Mouse (Mus musculus): Measurements from ENCODE around the gene Trim26. TPM values are rescaled to one million over a fixed set of nuclear protein-coding genes. Genes with fewer than 3 reads are reported as not detected.
A peak's percentile ranks its signal among the peaks of the same experiment; 100 is the strongest.

Trim26 gene
- polyA plus RNA-seq, 1 experiment from 2014 or later, result 27.4 TPM

- 72% methylated on average over 4 of the region's 4 CpGs for WGBS
- H3K27ac ChIP-seq (ENCODE audit: low read depth, low read length), result no peak within 1 kb of the TSS
- no peaks in the 10 kb centered on the region for H3K4me1 ChIP-seq (replicated peaks; ENCODE audit: control insufficient read depth, insufficient read depth, low read length)
- no peaks in the 10 kb centered on the region for H3K36me3 ChIP-seq (ENCODE audit: control insufficient read depth, insufficient read depth)
- H3K9me3 ChIP-seq (ENCODE audit: control insufficient read depth), result no peaks in the 10 kb centered on the region
- no peak within 1 kb of the TSS for H3K9ac ChIP-seq (ENCODE audit: low read depth, low read length)
- TF ChIP-seq CTCF (IDR thresholded peaks at IDR 0.05; ENCODE audit: low read depth), result no peak
- no peak within 1 kb of the TSS for H3K4me2 ChIP-seq (replicated peaks; ENCODE audit: low read depth)
- ATAC-seq, result no peak
- no peaks in the 10 kb centered on the region for H3K27me3 ChIP-seq (replicated peaks; ENCODE audit: control insufficient read depth, insufficient read depth, low read length)
- no peak within 1 kb of the TSS for H3K4me3 ChIP-seq (ENCODE audit: low read depth, low read length)
These were observed 32.5 kb downstream of the Trim26 start, which contains the start of gene Trim10 for GRCm38 (mm10) chr17:36869284-36869954. Gene Trim10 (plus strand): TSS chr17:36869574.

- ATAC-seq, result no peak
- no peaks in the 10 kb centered on the region for H3K27me3 ChIP-seq (replicated peaks; ENCODE audit: control insufficient read depth, insufficient read depth, low read length)
- no peak overlapping the region for H3K4me2 ChIP-seq (replicated peaks; ENCODE audit: low read depth)
- no peak overlapping the region for H3K27ac ChIP-seq (ENCODE audit: low read depth, low read length)
- no peak overlapping the region for H3K9ac ChIP-seq (ENCODE audit: low read depth, low read length)
- H3K36me3 ChIP-seq (ENCODE audit: control insufficient read depth, insufficient read depth), result no peaks in the 10 kb centered on the region
- H3K4me1 ChIP-seq (replicated peaks; ENCODE audit: control insufficient read depth, insufficient read depth, low read length), result no peaks in the 10 kb centered on the region
- no peak overlapping the region for H3K4me3 ChIP-seq (ENCODE audit: low read depth, low read length)
- no peaks in the 10 kb centered on the region for H3K9me3 ChIP-seq (ENCODE audit: control insufficient read depth)
- TF ChIP-seq CTCF (IDR thresholded peaks at IDR 0.05; ENCODE audit: low read depth), result no peak
- WGBS, result 77% methylated on average over 25 of the region's 25 CpGs
These were observed 33.2 kb downstream of the Trim26 start for GRCm38 (mm10) chr17:36869955-36870810.

GRCm38 (mm10) chr17:36874636-36875035, 37.7 kb downstream of the Trim26 start:
- Histone ChIP-seq H3K4me1 (replicated peaks; ENCODE audit: control insufficient read depth, insufficient read depth, low read length) (no peaks in the 10 kb centered on the region), H3K4me3 (ENCODE audit: low read depth, low read length) (no peak overlapping the region), H3K27ac (ENCODE audit: low read depth, low read length) (no peak overlapping the region), H3K36me3 (ENCODE audit: control insufficient read depth, insufficient read depth) (no peaks in the 10 kb centered on the region), H3K4me2 (replicated peaks; ENCODE audit: low read depth) (no peak overlapping the region), H3K27me3 (replicated peaks; ENCODE audit: control insufficient read depth, insufficient read depth, low read length) (no peaks in the 10 kb centered on the region), H3K9ac (ENCODE audit: low read depth, low read length) (no peak overlapping the region), H3K9me3 (ENCODE audit: control insufficient read depth) (no peaks in the 10 kb centered on the region)
- ATAC-seq, result peak; percentile 26; the same call in 1 of the 2 replicates
- WGBS, result 28% methylated on average over 4 of the region's 4 CpGs
- TF ChIP-seq CTCF (IDR thresholded peaks at IDR 0.05; ENCODE audit: low read depth), result no peak

- Histone ChIP-seq H3K9me3 (ENCODE audit: control insufficient read depth) (no peaks in the 10 kb centered on the region), H3K27me3 (replicated peaks; ENCODE audit: control insufficient read depth, insufficient read depth, low read length) (no peaks in the 10 kb centered on the region), H3K4me3 (ENCODE audit: low read depth, low read length) (no peak overlapping the region), H3K4me2 (replicated peaks; ENCODE audit: low read depth) (no peak overlapping the region), H3K36me3 (ENCODE audit: control insufficient read depth, insufficient read depth) (no peaks in the 10 kb centered on the region), H3K4me1 (replicated peaks; ENCODE audit: control insufficient read depth, insufficient read depth, low read length) (no peaks in the 10 kb centered on the region), H3K9ac (ENCODE audit: low read depth, low read length) (no peak overlapping the region), H3K27ac (ENCODE audit: low read depth, low read length) (no peak overlapping the region)
- ATAC-seq, result no peak
- TF ChIP-seq CTCF (IDR thresholded peaks at IDR 0.05; ENCODE audit: low read depth), result no peak
- 75% methylated on average over 2 of the region's 2 CpGs for WGBS
These were observed 46.4 kb downstream of the Trim26 start for GRCm38 (mm10) chr17:36883350-36883749.

- ATAC-seq, result peak; percentile 95
- Histone ChIP-seq H3K4me3 (ENCODE audit: low read depth, low read length) (no peak overlapping the region), H3K9ac (ENCODE audit: low read depth, low read length) (no peak overlapping the region), H3K27ac (ENCODE audit: low read depth, low read length) (peak overlapping the region; percentile 52), H3K4me1 (replicated peaks; ENCODE audit: control insufficient read depth, insufficient read depth, low read length) (peaks cover 6% of the 10 kb centered on the region; the same call in 1 of the 2 replicates), H3K36me3 (ENCODE audit: control insufficient read depth, insufficient read depth) (no peaks in the 10 kb centered on the region), H3K4me2 (replicated peaks; ENCODE audit: low read depth) (no peak overlapping the region), H3K27me3 (replicated peaks; ENCODE audit: control insufficient read depth, insufficient read depth, low read length) (no peaks in the 10 kb centered on the region), H3K9me3 (ENCODE audit: control insufficient read depth) (no peaks in the 10 kb centered on the region)
- TF ChIP-seq CTCF (IDR thresholded peaks at IDR 0.05; ENCODE audit: low read depth), result no peak
- WGBS, result 58% methylated on average over 12 of the region's 12 CpGs
These were observed 48.3 kb downstream of the Trim26 start for GRCm38 (mm10) chr17:36885132-36885790.
